Mouse (Mus musculus) liver, embryonic 14.5 days (tissue): ENCODE measurements at regions not wholly inside any gene's neighbourhood (a gene's known extent, or its start where the extent isn't known, plus 50 kb on each side); places are given as distances from the start of the nearest gene placed in this dataset.

Experiments used
- ATAC-seq: fragments of 200-750 bp; cut with Nextera tagmentation; 2 replicates; pipeline ENCODE4 v1.8.0; 2017; ENCODE audit warnings: moderate number of reproducible peaks, mild to moderate bottlenecking, moderate library complexity; ENCODE audit not compliant: insufficient read depth
- DNase-seq, 3 experiments: peaks; one replicate each; pipeline ENCODE4 v3.0.0-alpha.2; 2012 to 2013; ENCODE audit warnings: low read depth in 3 of 3, low spot score in 3 of 3
- H3K27ac ChIP-seq: fragments of 300-500 bp; sonication (generic); 2 replicates; pipeline ENCODE4 v1.5.1; 2014; ENCODE audit warnings: moderate library complexity, mild to moderate bottlenecking, control low read depth, inconsistent platforms
- H3K27me3 ChIP-seq: fragments of 300-500 bp; sonication (generic); 2 replicates; pipeline ENCODE4 v1.6.1; 2014; ENCODE audit warnings: mild to moderate bottlenecking, low read length, moderate library complexity; ENCODE audit not compliant: control insufficient read depth, insufficient read depth
- H3K36me3 ChIP-seq: fragments of 300-500 bp; sonication (generic); replicated peaks from 2 replicates; pipeline ENCODE4 v1.6.1; 2014; ENCODE audit warnings: low read depth; ENCODE audit not compliant: control insufficient read depth, insufficient read depth
- H3K4me1 ChIP-seq, 2 experiments: fragments of 200-500 bp in 1 of 2; fragments of 300-500 bp in 1 of 2; sonication (generic) in 1 of 2; replicated peaks; 2 replicates each; pipeline ENCODE4 v1.6.1; 2012 to 2014; ENCODE audit warnings: antibody characterized with exemption in 1 of 2, inconsistent platforms in 1 of 2, low read length in 1 of 2; ENCODE audit not compliant: control insufficient read depth in 2 of 2, insufficient read depth in 2 of 2
- H3K4me2 ChIP-seq: fragments of 300-500 bp; sonication (generic); 2 replicates; pipeline ENCODE4 v1.6.1; 2014; ENCODE audit warnings: low read depth, mild to moderate bottlenecking, control low read depth, moderate library complexity
- H3K4me3 ChIP-seq, 2 experiments: fragments of 200-500 bp in 1 of 2; fragments of 300-500 bp in 1 of 2; sonication (generic) in 1 of 2; 2 replicates each; pipeline ENCODE4 v1.5.1; 2012 to 2014; ENCODE audit warnings: low read depth in 2 of 2, low read length in 2 of 2, mild to moderate bottlenecking in 2 of 2, control low read depth in 1 of 2, inconsistent platforms in 1 of 2, moderate library complexity in 1 of 2; ENCODE audit not compliant: insufficient read depth in 1 of 2
- H3K9ac ChIP-seq: fragments of 300-500 bp; sonication (generic); replicated peaks from 2 replicates; pipeline ENCODE4 v1.6.1; 2014; ENCODE audit warnings: mild to moderate bottlenecking, control low read depth, moderate library complexity
- H3K9me3 ChIP-seq: fragments of 300-500 bp; sonication (generic); 2 replicates; pipeline ENCODE4 v1.6.1; 2016; ENCODE audit warnings: low read length, mixed read lengths; ENCODE audit not compliant: control insufficient read depth
- CTCF ChIP-seq: IDR thresholded peaks from 2 replicates; pipeline ENCODE4 v1.5.1; 2016; ENCODE audit warnings: antibody characterized with exemption, low read depth, control low read depth
- EP300 ChIP-seq: IDR thresholded peaks from 2 replicates; pipeline ENCODE4 v1.6.1; 2016; ENCODE audit warnings: antibody characterized with exemption, low read depth
- WGBS: fragments of 180-500 bp; shearing (Covaris S2); extraction: QIAGEN DNeasy Blood & Tissue Kit; methylation state at CpG from one replicate; pipeline ENCODE4 v1.1.7; 2014; ENCODE audit not compliant: insufficient replicate concordance; 5-methylcytosine and 5-hydroxymethylcytosine counted together

DNA sequence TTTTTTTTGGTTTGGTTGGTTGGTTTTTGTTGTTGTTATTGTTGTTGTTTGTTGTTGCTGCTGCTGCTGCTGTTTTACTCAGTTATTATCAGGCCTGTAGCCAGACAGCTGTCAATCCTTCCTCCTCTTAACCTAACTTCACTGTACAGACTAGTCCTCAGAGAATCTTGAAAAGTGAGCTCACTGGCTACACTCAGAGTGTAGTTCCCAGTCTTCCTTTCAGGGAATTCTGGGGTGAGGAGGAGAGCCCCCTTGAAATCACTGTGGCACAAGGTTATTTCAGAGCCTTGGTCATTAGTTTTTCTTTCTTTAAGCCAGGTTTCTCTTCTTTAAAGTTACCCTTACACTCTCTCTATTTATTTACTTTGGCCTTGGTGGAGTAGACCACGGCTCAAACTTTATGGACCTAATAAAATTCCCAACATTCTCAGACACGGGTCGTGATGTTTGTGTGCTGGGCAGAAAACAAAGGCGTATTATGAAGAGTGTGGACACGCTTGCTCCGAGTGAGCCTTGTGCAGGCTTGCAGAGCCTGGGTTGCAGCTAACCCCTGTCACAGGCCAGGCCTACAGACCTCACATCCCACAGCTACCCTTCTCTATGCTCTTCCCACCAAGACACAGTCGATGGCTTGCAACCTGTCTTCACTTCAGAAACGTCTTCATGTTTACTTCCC lies 156.9 kb upstream of the Sfrp2 start:
- 50% methylated on average over 8 of the region's 8 CpGs for WGBS
- Histone ChIP-seq H3K4me1 (no peaks in the 10 kb centered on the region), H3K9me3 (no peaks in the 10 kb centered on the region), H3K36me3 (no peaks in the 10 kb centered on the region), H3K9ac (no peak overlapping the region), H3K4me3 (no peak overlapping the region), H3K4me2 (no peak overlapping the region), H3K27ac (no peak overlapping the region), H3K27me3 (no peaks in the 10 kb centered on the region)
- DNase-seq: no peak
- TF ChIP-seq CTCF (no peak), EP300 (no peak)
- no peak for ATAC-seq

DNA sequence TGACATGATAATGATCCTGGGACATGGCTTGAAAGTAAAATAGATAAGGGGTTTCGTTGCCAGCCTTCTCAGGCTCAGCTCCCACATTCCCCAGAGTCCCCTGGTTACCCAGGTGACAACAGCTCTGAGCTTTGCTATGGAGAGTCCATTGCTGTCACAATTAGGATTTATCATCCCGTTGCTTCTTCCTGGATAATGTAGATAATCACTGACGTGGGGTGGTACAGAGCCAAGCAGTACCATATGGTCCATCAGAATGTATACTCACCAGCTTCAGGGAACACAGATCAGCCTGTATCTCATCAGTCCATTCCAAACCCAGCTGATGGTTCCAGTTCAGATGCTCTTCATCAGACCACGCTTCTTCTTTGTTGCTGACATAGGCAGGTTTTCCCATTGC lies 145.7 kb upstream of the Sfrp2 start:
- Histone ChIP-seq H3K9ac (no peak overlapping the region), H3K27me3 (no peaks in the 10 kb centered on the region), H3K9me3 (no peaks in the 10 kb centered on the region), H3K4me1 (no peaks in the 10 kb centered on the region), H3K27ac (no peak overlapping the region), H3K4me3 (no peak overlapping the region), H3K4me2 (no peak overlapping the region), H3K36me3 (no peaks in the 10 kb centered on the region)
- WGBS: 55% methylated on average over 4 of the region's 4 CpGs
- DNase-seq: no peak
- no peak for ATAC-seq
- no peak for TF ChIP-seq CTCF
- TF ChIP-seq EP300: no peak

DNA sequence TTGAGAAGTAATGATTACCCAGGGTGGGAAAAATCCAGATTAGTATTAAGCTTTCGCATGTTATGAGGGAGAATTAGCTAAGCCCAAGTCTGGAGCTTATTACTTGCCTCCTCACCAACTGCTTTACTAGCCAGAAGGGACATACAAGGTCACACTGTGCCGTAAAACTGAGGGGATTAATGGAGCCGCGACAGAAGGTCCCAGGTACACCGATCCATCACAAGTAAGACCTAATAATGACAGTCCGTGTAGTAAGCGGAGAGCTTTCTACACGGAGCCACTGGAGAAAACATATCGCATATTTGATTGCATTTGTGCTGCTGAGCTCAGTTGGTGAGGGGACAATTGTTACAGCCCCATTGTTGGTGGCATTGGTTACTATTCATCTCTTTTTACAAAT lies 133.1 kb upstream of the Sfrp2 start:
- Histone ChIP-seq H3K9ac (no peak overlapping the region), H3K9me3 (no peaks in the 10 kb centered on the region), H3K27ac (no peak overlapping the region), H3K36me3 (no peaks in the 10 kb centered on the region), H3K4me2 (no peak overlapping the region), H3K4me3 (no peak overlapping the region), H3K27me3 (no peaks in the 10 kb centered on the region), H3K4me1 (no peaks in the 10 kb centered on the region)
- WGBS: 72% methylated on average over 9 of the region's 9 CpGs
- no peak for DNase-seq
- ATAC-seq: no peak
- TF ChIP-seq EP300 (no peak), CTCF (no peak)

DNA sequence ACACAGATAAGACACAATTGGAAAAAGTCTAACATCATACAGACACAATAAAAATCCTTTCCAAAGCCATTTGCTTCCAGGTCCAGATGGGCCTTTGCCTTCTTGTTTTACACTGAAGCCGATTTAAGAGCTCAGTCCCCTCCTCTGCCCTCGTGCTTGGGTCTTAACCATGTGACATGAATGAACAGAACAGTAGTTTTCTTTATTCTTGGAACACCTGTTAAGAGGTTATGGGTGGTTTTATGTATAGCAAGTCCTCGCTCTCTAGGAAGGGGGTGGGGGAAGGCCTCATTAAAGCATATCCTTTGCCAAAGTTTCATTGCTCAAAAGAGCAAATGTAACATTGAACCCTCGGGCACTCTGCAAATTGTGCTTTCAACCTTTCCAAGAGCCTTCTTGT lies 125.7 kb upstream of the Sfrp2 start:
- Histone ChIP-seq H3K4me1 (no peaks in the 10 kb centered on the region), H3K4me3 (no peak overlapping the region), H3K27ac (no peak overlapping the region), H3K9me3 (no peaks in the 10 kb centered on the region), H3K9ac (no peak overlapping the region), H3K27me3 (no peaks in the 10 kb centered on the region), H3K4me2 (no peak overlapping the region), H3K36me3 (no peaks in the 10 kb centered on the region)
- ATAC-seq: no peak
- WGBS: 45% methylated on average over 4 of the region's 4 CpGs
- no peak for DNase-seq
- TF ChIP-seq EP300 (no peak), CTCF (no peak)

DNA sequence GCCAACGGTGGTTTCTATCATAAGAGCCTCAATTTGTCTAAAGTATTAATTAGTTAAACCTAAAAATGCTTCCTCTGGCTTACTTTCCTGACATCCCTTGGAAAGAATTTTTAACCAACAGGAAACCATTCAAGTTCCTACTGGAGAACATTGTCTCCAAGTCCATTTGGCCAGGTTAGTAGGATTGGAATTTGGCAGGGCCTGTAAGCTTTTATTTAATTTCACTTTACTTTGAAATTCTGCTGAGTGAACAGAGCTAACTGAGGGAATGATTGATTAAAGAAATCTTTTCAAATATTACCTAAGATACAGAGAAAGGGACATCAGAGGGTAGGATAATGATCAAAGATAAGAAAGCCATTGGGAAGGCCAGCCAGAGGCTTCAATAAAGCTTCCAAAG lies 102.4 kb upstream of the Sfrp2 start:
- H3K9me3 ChIP-seq: no peaks in the 10 kb centered on the region
- H3K4me1 ChIP-seq: no peaks in the 10 kb centered on the region
- ATAC-seq: no peak
- H3K9ac ChIP-seq: no peak overlapping the region
- no peak for TF ChIP-seq CTCF
- no peak overlapping the region for H3K4me3 ChIP-seq
- H3K36me3 ChIP-seq: no peaks in the 10 kb centered on the region
- DNase-seq: no peak
- H3K27ac ChIP-seq: no peak overlapping the region
- H3K4me2 ChIP-seq: no peak overlapping the region
- 60% methylated on average over 1 of the region's 1 CpGs for WGBS
- H3K27me3 ChIP-seq: no peaks in the 10 kb centered on the region

DNA sequence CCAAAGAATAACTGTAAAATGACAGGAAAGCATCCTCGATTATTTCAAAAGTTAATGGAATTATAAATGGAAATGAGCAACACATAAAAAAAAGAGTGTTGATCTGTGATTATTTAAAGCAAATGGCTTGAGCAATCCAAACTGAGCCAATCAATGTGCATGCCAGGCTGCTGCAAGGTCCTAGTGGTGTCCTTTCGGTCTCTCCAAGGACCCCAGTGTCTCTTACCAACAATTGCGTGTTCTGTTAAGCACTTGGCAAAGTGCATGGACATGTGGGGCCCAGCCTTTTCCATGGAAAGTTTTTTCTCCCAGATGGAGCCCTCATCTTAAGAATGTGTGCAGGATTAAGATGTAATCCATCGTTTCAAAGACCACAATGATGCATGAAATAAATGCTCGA lies 90.0 kb upstream of the Sfrp2 start:
- no peak for ATAC-seq
- no peak overlapping the region for H3K4me2 ChIP-seq
- WGBS: 54% methylated on average over 5 of the region's 5 CpGs
- H3K9ac ChIP-seq: no peak overlapping the region
- no peak for DNase-seq
- H3K9me3 ChIP-seq: no peaks in the 10 kb centered on the region
- H3K36me3 ChIP-seq: no peaks in the 10 kb centered on the region
- TF ChIP-seq EP300 (no peak), CTCF (no peak)
- H3K27ac ChIP-seq: no peak overlapping the region
- H3K4me1 ChIP-seq: no peaks in the 10 kb centered on the region
- no peak overlapping the region for H3K4me3 ChIP-seq
- no peaks in the 10 kb centered on the region for H3K27me3 ChIP-seq
